ENCODE assay signal across 9 mouse cellular contexts in the genomic region with DNA sequence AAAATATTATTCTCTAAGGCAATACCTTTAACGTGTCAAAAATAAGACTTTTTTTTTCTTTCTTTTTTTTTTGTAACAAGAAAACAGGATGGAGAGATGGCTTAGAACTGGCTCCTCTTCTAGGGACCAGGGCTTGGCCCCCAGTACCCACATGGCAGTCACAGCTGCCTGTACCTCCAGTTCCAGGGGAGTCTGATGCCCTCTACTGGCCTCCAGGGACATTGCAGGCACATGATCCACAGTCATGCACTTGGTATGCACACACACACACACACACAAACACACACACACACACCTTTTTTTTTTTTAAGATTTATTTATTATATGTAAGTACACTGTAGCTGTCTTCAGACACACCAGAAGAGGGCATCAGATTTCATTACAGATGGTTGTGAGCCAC. TPM values are rescaled to one million over a fixed set of nuclear protein-coding genes. Genes with fewer than 3 reads are reported as not detected.
DNase-seq lines count a peak whose midpoint lies in the region; TF ChIP-seq lines count a peak whose summit lies in the region.
"Had no signal": no experiment of that assay in that cellular context is flagged by ENCODE, and none has a peak within 500 bp of the region (broad histone marks: within the 10 kb centered on the region; RNA-seq: fewer than 3 reads in every experiment).

No protein-coding gene starts in this region.

- H3K27me3 ChIP-seq in C2C12 (ENCODE audit: control insufficient read depth, insufficient read depth, insufficient read length) (no peaks in the 10 kb centered on the region), MEL (ENCODE audit: control insufficient read depth in 1 of 2, insufficient read depth in 2 of 2, low read length in 2 of 2) (no peaks in the 10 kb centered on the region)
- H3K27me3 ChIP-seq: midbrain, embryonic 15.5 days had no signal

- no peak for TF ChIP-seq POLR2A in MEL (IDR thresholded peaks at IDR 0.05; ENCODE audit: control insufficient read depth in 1 of 2, insufficient read depth in 1 of 2, low read depth in 1 of 2, low read length in 2 of 2, poor library complexity in 1 of 2)

- H3ac ChIP-seq in C2C12 (ENCODE audit: control insufficient read depth, insufficient read length, low read depth), result no peak overlapping the region

- peaks cover 31% of the 10 kb centered on the region for H3K36me3 ChIP-seq in C2C12 (ENCODE audit: control insufficient read depth, insufficient read depth)
- H3K36me3 ChIP-seq in MEL (ENCODE audit: control insufficient read depth in 1 of 2, insufficient read depth in 2 of 2, low read length in 2 of 2), result peaks cover 6 to 24% of the 10 kb centered on the region in 2 experiments

- H3K4me3 ChIP-seq in left cerebral cortex, adult 2 months, result no peak overlapping the region
- H3K4me3 ChIP-seq in C2C12 (ENCODE audit: insufficient read depth, poor library complexity, severe bottlenecking), result no peak overlapping the region
- H3K4me3 ChIP-seq in MEL (ENCODE audit: control insufficient read depth in 1 of 2, insufficient read depth in 1 of 2, low read depth in 2 of 2, low read length in 2 of 2), result no peak overlapping the region
- H3K4me3 ChIP-seq: midbrain, embryonic 15.5 days had no signal

- H3K9ac ChIP-seq in MEL (ENCODE audit: control insufficient read depth, low read depth, low read length, poor library complexity, severe bottlenecking), result no peak overlapping the region
- H3K9ac ChIP-seq: midbrain, embryonic 15.5 days had no signal

- H3K4me1 ChIP-seq in MEL (ENCODE audit: control insufficient read depth in 1 of 2, insufficient read depth in 2 of 2, low read length in 2 of 2), result peaks cover 16 to 26% of the 10 kb centered on the region in 2 experiments
- H3K4me1 ChIP-seq: midbrain, embryonic 15.5 days had no signal

- no peak overlapping the region for H3K27ac ChIP-seq in left cerebral cortex, adult 2 months
- H3K27ac ChIP-seq in MEL (ENCODE audit: control insufficient read depth, low read depth, low read length), result no peak overlapping the region
- H3K27ac ChIP-seq: midbrain, embryonic 15.5 days had no signal

- peak; percentile 71 for TF ChIP-seq RAD21 in MEL (IDR thresholded peaks at IDR 0.05; ENCODE audit: low read depth, low read length)

- TF ChIP-seq EP300 in MEL (IDR thresholded peaks at IDR 0.05; ENCODE audit: low read depth in 1 of 2, low read length in 2 of 2), result no peak

- intact Hi-C loops in left cerebral cortex, adult 2 months (cut with DNase I), result loop anchor here (5.0 kb wide), 1 partner anchor 110 kb away; a partner anchor contains a TSS

- DNase-seq in left cerebral cortex, adult 2 months (ENCODE audit: extremely low spot score in 1 of 2, low spot score in 2 of 2), result no peak
- no peak for DNase-seq in left cerebral cortex, adult 18-20 months (ENCODE audit: low spot score in 2 of 2)
- DNase-seq in MEL (ENCODE audit: low read depth, low spot score), result peak; percentile 74
- DNase-seq in forelimb bud, embryonic 11.5 days (ENCODE audit: low read depth, low spot score), result peak; percentile 12
- no peak for DNase-seq in frontal cortex, postnatal 36 days (ENCODE audit: low spot score in 2 of 2)
- DNase-seq in gastrocnemius, postnatal 10 days, result no peak
- DNase-seq in cerebellum, adult 8-10 months, result no peak

- TF ChIP-seq CTCF in left cerebral cortex, adult 2 months (IDR thresholded peaks at IDR 0.05), result peak; percentile 37
- TF ChIP-seq CTCF in C2C12 (IDR thresholded peaks at IDR 0.05; ENCODE audit: control insufficient read depth, insufficient read depth, insufficient read length), result peak; percentile 50
- TF ChIP-seq CTCF in MEL (IDR thresholded peaks at IDR 0.05 in 2 of 3, conservative IDR thresholded peaks at IDR 0.05 in 1 of 3; ENCODE audit: control insufficient read depth in 1 of 3, insufficient read depth in 1 of 3, low read depth in 2 of 3, low read length in 3 of 3, poor library complexity in 1 of 3, severe bottlenecking in 1 of 3), result peak; percentile 66 to 89 (median 77)

- H3K79me2 ChIP-seq in C2C12 (ENCODE audit: control insufficient read depth, insufficient read depth) (no peaks in the 10 kb centered on the region), MEL (ENCODE audit: control insufficient read depth, insufficient read depth, low read length, poor library complexity) (no peaks in the 10 kb centered on the region)

- no peaks in the 10 kb centered on the region for H3K79me3 ChIP-seq in C2C12 (ENCODE audit: low read depth)

- no peaks in the 10 kb centered on the region for H3K9me3 ChIP-seq in MEL (replicated peaks; ENCODE audit: insufficient read depth, low read length)
- H3K9me3 ChIP-seq: midbrain, embryonic 15.5 days had no signal

TF ChIP-seq in C2C12, 6 proteins besides CTCF, POLR2A, EP300 and RAD21:
- no peak for TF ChIP-seq MYOD1 (IDR thresholded peaks at IDR 0.05; ENCODE audit: control insufficient read depth, insufficient read length, low read depth)
- TF ChIP-seq CEBPB (IDR thresholded peaks at IDR 0.05; ENCODE audit: low read depth), result no peak

TF ChIP-seq in MEL, 35 proteins besides CTCF, POLR2A, EP300 and RAD21:
- TF ChIP-seq JUND (IDR thresholded peaks at IDR 0.05; ENCODE audit: low read depth, low read length) (no peak), POLR2AphosphoS5 (IDR thresholded peaks at IDR 0.05; ENCODE audit: borderline replicate concordance, low read depth, low read length) (no peak), ZC3H11A (IDR thresholded peaks at IDR 0.05; ENCODE audit: low read depth, low read length) (peak; percentile 46), POLR2AphosphoS2 (IDR thresholded peaks at IDR 0.05; ENCODE audit: low read length) (no peak), HCFC1 (IDR thresholded peaks at IDR 0.05; ENCODE audit: low read depth, low read length) (no peak), TBP (IDR thresholded peaks at IDR 0.05; ENCODE audit: low read depth, low read length) (no peak), MAFK (IDR thresholded peaks at IDR 0.05; ENCODE audit: borderline replicate concordance, low read depth, low read length) (no peak), MYC (IDR thresholded peaks at IDR 0.05; ENCODE audit: low read depth, low read length) (peak; percentile 82), SMC3 (IDR thresholded peaks at IDR 0.05; ENCODE audit: low read depth, low read length) (peak; percentile 76), KAT2A (conservative IDR thresholded peaks at IDR 0.05; ENCODE audit: low read depth, low read length) (no peak), CHD2 (IDR thresholded peaks at IDR 0.05; ENCODE audit: low read length) (no peak), UBTF (IDR thresholded peaks at IDR 0.05; ENCODE audit: borderline replicate concordance, insufficient read depth, low read depth, low read length) (no peak), GATA1 (IDR thresholded peaks at IDR 0.05; ENCODE audit: low read depth, low read length) (no peak), ZNF384 (IDR thresholded peaks at IDR 0.05; ENCODE audit: low read depth, low read length) (no peak; the same call in 1 of the 2 replicates), GABPA (IDR thresholded peaks at IDR 0.05; ENCODE audit: low read depth, low read length) (no peak), NELFE (IDR thresholded peaks at IDR 0.05; ENCODE audit: low read depth, low read length) (no peak), RCOR1 (IDR thresholded peaks at IDR 0.05; ENCODE audit: low read depth, low read length) (no peak), SIN3A (IDR thresholded peaks at IDR 0.05; ENCODE audit: low read length) (0 out of 2 replicates have a peak, but pooled peaks have one; percentile 29), USF1 (IDR thresholded peaks at IDR 0.05; ENCODE audit: low read depth, low read length) (peak; percentile 59), MAX (IDR thresholded peaks at IDR 0.05; ENCODE audit: low read length) (peak; percentile 48; the same call in 1 of the 2 replicates), MXI1 (IDR thresholded peaks at IDR 0.05; ENCODE audit: low read depth, low read length) (peak; percentile 74), E2F4 (IDR thresholded peaks at IDR 0.05; ENCODE audit: borderline replicate concordance, low read depth, low read length) (no peak)

RNA-seq across cellular contexts. Expression of a gene that starts 20.5 kb away (rescaled TPM):
- 100 to 1,000 TPM; 180 to 185 TPM for total RNA-seq in left cerebral cortex, adult 2 months (2021)
- 100 to 1,000 TPM; 179 to 185 TPM for total RNA-seq in left cerebral cortex, adult 18-20 months (2021)
- polyA plus RNA-seq in C2C12 (2012; fragmentation: generic; extraction: Trizol) (21.5 TPM), MEL (2012; ENCODE audit: insufficient read depth in 1 of 2, insufficient read length in 2 of 2, low read depth in 1 of 2, low replicate concordance in 2 of 2, missing spikeins in 1 of 2) (100 to 1,000 TPM in 1 of 2 experiments, 10 to 100 TPM in 1; 24.7 to 177 TPM)
- 17.3 and 17.6 TPM in 2 replicates for total RNA-seq in MEL (2012; rRNA removed)
- total RNA-seq in gastrocnemius, postnatal 10 days (2021), result 10 to 100 TPM; 20.9 to 23.5 TPM

RNA-seq across cellular contexts. Expression of a gene that starts 30.5 kb away (rescaled TPM):
- total RNA-seq in left cerebral cortex, adult 2 months (2021), result 1 to 10 TPM; 7.1 to 9.7 TPM
- 10 to 100 TPM in 1 of 2 experiments, 1 to 10 TPM in 1; 8.0 to 10.0 TPM for total RNA-seq in left cerebral cortex, adult 18-20 months (2021)
- polyA plus RNA-seq in C2C12 (2012; fragmentation: generic; extraction: Trizol) (not detected), MEL (2012; ENCODE audit: insufficient read depth in 1 of 2, insufficient read length in 2 of 2, low read depth in 1 of 2, low replicate concordance in 2 of 2, missing spikeins in 1 of 2) (100 to 1,000 TPM in 1 of 2 experiments, not detected in 1; 164 TPM)
- total RNA-seq in MEL (2012; rRNA removed), result 217 and 236 TPM in 2 replicates
- total RNA-seq in gastrocnemius, postnatal 10 days (2021), result 10 to 100 TPM; 11.2 to 17.2 TPM

RNA-seq across cellular contexts. Expression of a gene that starts 44.3 kb away (rescaled TPM):
- total RNA-seq in left cerebral cortex, adult 2 months (2021), result 10 to 100 TPM; 21.1 to 21.8 TPM
- total RNA-seq in left cerebral cortex, adult 18-20 months (2021), result 10 to 100 TPM; 21.1 to 21.3 TPM
- polyA plus RNA-seq in C2C12 (2012; fragmentation: generic; extraction: Trizol), result 55.3 TPM
- total RNA-seq in MEL (2012; rRNA removed), result 299 and 313 TPM in 2 replicates
- 1,000 to 10,000 TPM in 1 of 2 experiments, 100 to 1,000 TPM in 1; 386 to 2,442 TPM for polyA plus RNA-seq in MEL (2012; ENCODE audit: insufficient read depth in 1 of 2, insufficient read length in 2 of 2, low read depth in 1 of 2, low replicate concordance in 2 of 2, missing spikeins in 1 of 2)
- 10 to 100 TPM; 32.1 to 37.8 TPM for total RNA-seq in gastrocnemius, postnatal 10 days (2021)

Comparison
In these comparisons a context has a peak if more than half of its experiments do, and no peak if none do; other contexts are left out.
1. DNase-seq: peak in MEL (single experiment) and forelimb bud, embryonic 11.5 days (single experiment); none in left cerebral cortex, adult 2 months (0 of 2), left cerebral cortex, adult 18-20 months (0 of 2), frontal cortex, postnatal 36 days (0 of 2), gastrocnemius, postnatal 10 days (single experiment) and cerebellum, adult 8-10 months (single experiment).
2. RNA of a gene that starts 30.5 kb away (total RNA-seq): 217 to 236 TPM in MEL; 11.2 to 17.2 TPM in gastrocnemius, postnatal 10 days, 8.0 to 10.0 TPM in left cerebral cortex, adult 18-20 months and 7.1 to 9.7 TPM in left cerebral cortex, adult 2 months; every median in the first group is over 10 times any median in the second.
3. Peak in every context shown above with its lines, with median percentiles within 50 percentile points of each other: CTCF ChIP-seq.